Mouse (Mus musculus) hindbrain, embryonic 15.5 days (tissue): ENCODE results near the gene Pet117. TPM values are rescaled to one million over a fixed set of nuclear protein-coding genes. Genes with fewer than 3 reads are reported as not detected.
"Not testable (repeated sequence)": the region's sequence is repeated elsewhere in the genome, so short reads cannot be mapped to it uniquely, and the experiment has no call there.

Experiments
- ATAC-seq: fragments of 200-750 bp; cut with Nextera tagmentation; 2 replicates; pipeline ENCODE4 v1.8.0; 2017; ENCODE audit warnings: low read depth, moderate number of reproducible peaks, moderate TSS enrichment; ENCODE audit not compliant: low FRiP score
- H3K27ac ChIP-seq: fragments of 300-500 bp; sonication (generic); replicated peaks from 2 replicates; pipeline ENCODE4 v1.5.1; 2015; ENCODE audit warnings: mild to moderate bottlenecking, inconsistent platforms
- H3K27me3 ChIP-seq: fragments of 300-500 bp; sonication (generic); 2 replicates; pipeline ENCODE4 v1.6.1; 2015; ENCODE audit warnings: control low read depth, inconsistent platforms
- H3K36me3 ChIP-seq: fragments of 300-500 bp; sonication (generic); 2 replicates; pipeline ENCODE4 v1.6.1; 2015; ENCODE audit warnings: control low read depth, inconsistent platforms
- H3K4me1 ChIP-seq: fragments of 300-500 bp; sonication (generic); replicated peaks from 2 replicates; pipeline ENCODE4 v1.6.1; 2015; ENCODE audit warnings: control low read depth, inconsistent platforms
- H3K4me2 ChIP-seq: fragments of 300-500 bp; sonication (generic); 2 replicates; pipeline ENCODE4 v1.6.1; 2015; ENCODE audit warnings: moderate library complexity, mild to moderate bottlenecking, inconsistent platforms
- H3K4me3 ChIP-seq: fragments of 300-500 bp; sonication (generic); 2 replicates; pipeline ENCODE4 v1.5.1; 2015; ENCODE audit warnings: mild to moderate bottlenecking, inconsistent platforms
- H3K9ac ChIP-seq: fragments of 300-500 bp; sonication (generic); 2 replicates; pipeline ENCODE4 v1.6.1; 2015; ENCODE audit warnings: inconsistent platforms
- H3K9me3 ChIP-seq: fragments of 300-500 bp; sonication (generic); 2 replicates; pipeline ENCODE4 v1.6.1; 2016; ENCODE audit warnings: control low read depth, inconsistent platforms
- WGBS: fragments of 180-500 bp; shearing (Covaris S2); methylation state at CpG from one replicate; pipeline ENCODE4 v1.1.7; 2015; 5-methylcytosine and 5-hydroxymethylcytosine counted together
- polyA plus RNA-seq: library from polyadenylated mRNA; unstranded; fragments of >200 nt; fragmentation: Nextera tagmentation; extraction: Ambion mirVana; gene quantifications from 2 replicates; pipeline ENCODE4 v1.2.1, GENCODE M21; 2015

The Pet117 gene
- polyA plus RNA-seq, 1 experiment from 2014 or later: 1.5 TPM

- not testable (repeated sequence) for ATAC-seq
- peaks cover 24% of the 10 kb centered on the region for H3K27me3 ChIP-seq
- WGBS: 73% methylated on average over 6 of the region's 6 CpGs
Observed at GRCm38 (mm10) chr2:144338149-144338548, 30.6 kb upstream of the Pet117 start.

GRCm38 (mm10) chr2:144343158-144343557, 25.6 kb upstream of the Pet117 start:
- WGBS: 84% methylated on average over 4 of the region's 4 CpGs
- H3K4me3 ChIP-seq: no peak overlapping the region

More at GRCm38 (mm10) chr2:144338149-144338548, 30.6 kb upstream of the Pet117 start:
- not testable (repeated sequence) for H3K27ac ChIP-seq, H3K9me3 ChIP-seq, H3K4me2 ChIP-seq, H3K36me3 ChIP-seq, H3K4me1 ChIP-seq, H3K4me3 ChIP-seq, H3K9ac ChIP-seq

GRCm38 (mm10) chr2:144348525-144348924, 20.3 kb upstream of the Pet117 start:
- H3K9ac ChIP-seq: no peak overlapping the region
- no peak overlapping the region for H3K4me3 ChIP-seq
- ATAC-seq: no peak
- no peak overlapping the region for H3K27ac ChIP-seq
- H3K36me3 ChIP-seq: no peaks in the 10 kb centered on the region
- no peaks in the 10 kb centered on the region for H3K9me3 ChIP-seq
- no peaks in the 10 kb centered on the region for H3K4me1 ChIP-seq
- no peaks in the 10 kb centered on the region for H3K27me3 ChIP-seq
- no peak overlapping the region for H3K4me2 ChIP-seq
- 67% methylated on average over 3 of the region's 3 CpGs for WGBS

More at GRCm38 (mm10) chr2:144343158-144343557, 25.6 kb upstream of the Pet117 start:
- no peak overlapping the region for H3K4me2 ChIP-seq
- H3K9me3 ChIP-seq: no peaks in the 10 kb centered on the region
- no peaks in the 10 kb centered on the region for H3K27me3 ChIP-seq
- H3K9ac ChIP-seq: no peak overlapping the region
- no peak overlapping the region for H3K27ac ChIP-seq
- no peaks in the 10 kb centered on the region for H3K36me3 ChIP-seq
- no peaks in the 10 kb centered on the region for H3K4me1 ChIP-seq
- no peak for ATAC-seq

- H3K9me3 ChIP-seq: no peaks in the 10 kb centered on the region
- H3K27ac ChIP-seq: no peak overlapping the region
- H3K27me3 ChIP-seq: no peaks in the 10 kb centered on the region
- no peak overlapping the region for H3K4me3 ChIP-seq
- no peak for ATAC-seq
- H3K9ac ChIP-seq: no peak overlapping the region
- H3K36me3 ChIP-seq: no peaks in the 10 kb centered on the region
- 93% methylated on average over 11 of the region's 11 CpGs for WGBS
- no peak overlapping the region for H3K4me2 ChIP-seq
- H3K4me1 ChIP-seq: no peaks in the 10 kb centered on the region
Observed at GRCm38 (mm10) chr2:144352843-144353242, 16.0 kb upstream of the Pet117 start.

GRCm38 (mm10) chr2:144369020-144369421, 225 bp downstream of the Pet117 start:
- H3K27ac ChIP-seq: peak overlapping the region; percentile 98
- WGBS: 0% methylated on average over 21 of the region's 43 CpGs

GRCm38 (mm10) chr2:144369511-144369910, 715 bp downstream of the Pet117 start:
- Histone ChIP-seq H3K9ac (peak overlapping the region; percentile 94), H3K9me3 (no peaks in the 10 kb centered on the region), H3K36me3 (peaks cover 14% of the 10 kb centered on the region), H3K4me3 (peak overlapping the region; percentile 95), H3K27me3 (no peaks in the 10 kb centered on the region), H3K4me1 (peaks cover 19% of the 10 kb centered on the region), H3K4me2 (peak overlapping the region; percentile 82), H3K27ac (peak overlapping the region; percentile 98)
- no peak for ATAC-seq
- WGBS: 1% methylated on average over 12 of the region's 12 CpGs

More at GRCm38 (mm10) chr2:144369020-144369421, 225 bp downstream of the Pet117 start:
- Histone ChIP-seq H3K27me3 (no peaks in the 10 kb centered on the region), H3K9me3 (no peaks in the 10 kb centered on the region), H3K36me3 (peaks cover 9% of the 10 kb centered on the region), H3K9ac (peak overlapping the region; percentile 94), H3K4me3 (peak overlapping the region; percentile 95), H3K4me2 (peak overlapping the region; percentile 82), H3K4me1 (peaks cover 19% of the 10 kb centered on the region)
- ATAC-seq: peak; percentile 89

GRCm38 (mm10) chr2:144371566-144371965, 2.8 kb downstream of the Pet117 start:
- H3K27me3 ChIP-seq: no peaks in the 10 kb centered on the region
- H3K9ac ChIP-seq: no peak overlapping the region
- H3K4me2 ChIP-seq: no peak overlapping the region
- ATAC-seq: no peak
- no peak overlapping the region for H3K27ac ChIP-seq
- H3K4me3 ChIP-seq: no peak overlapping the region
- WGBS: 88% methylated on average over 4 of the region's 4 CpGs
- peaks cover 31% of the 10 kb centered on the region for H3K36me3 ChIP-seq
- no peaks in the 10 kb centered on the region for H3K9me3 ChIP-seq
- H3K4me1 ChIP-seq: peaks cover 19% of the 10 kb centered on the region

GRCm38 (mm10) chr2:144373063-144373462, 4.3 kb downstream of the Pet117 start:
- Histone ChIP-seq H3K4me3 (no peak overlapping the region), H3K4me2 (no peak overlapping the region), H3K27ac (no peak overlapping the region), H3K9me3 (no peaks in the 10 kb centered on the region), H3K4me1 (peaks cover 19% of the 10 kb centered on the region), H3K36me3 (peaks cover 45% of the 10 kb centered on the region), H3K9ac (no peak overlapping the region), H3K27me3 (no peaks in the 10 kb centered on the region)
- no peak for ATAC-seq
- WGBS: 95% methylated on average over 9 of the region's 9 CpGs

- H3K9me3 ChIP-seq: no peaks in the 10 kb centered on the region
- H3K4me1 ChIP-seq: peaks cover 10% of the 10 kb centered on the region
- H3K36me3 ChIP-seq: peaks cover 59% of the 10 kb centered on the region
- H3K27ac ChIP-seq: no peak overlapping the region
- no peak overlapping the region for H3K9ac ChIP-seq
- H3K27me3 ChIP-seq: no peaks in the 10 kb centered on the region
- H3K4me2 ChIP-seq: no peak overlapping the region
- no peak overlapping the region for H3K4me3 ChIP-seq
- WGBS: 94% methylated on average over 10 of the region's 10 CpGs
- ATAC-seq: no peak
Observed at GRCm38 (mm10) chr2:144375063-144375703, 6.4 kb downstream of the Pet117 start.

- no peak overlapping the region for H3K4me2 ChIP-seq
- no peaks in the 10 kb centered on the region for H3K4me1 ChIP-seq
- no peaks in the 10 kb centered on the region for H3K9me3 ChIP-seq
- H3K27me3 ChIP-seq: no peaks in the 10 kb centered on the region
- ATAC-seq: no peak
- H3K4me3 ChIP-seq: no peak overlapping the region
- peaks cover 65% of the 10 kb centered on the region for H3K36me3 ChIP-seq
- H3K9ac ChIP-seq: no peak overlapping the region
- 83% methylated on average over 3 of the region's 3 CpGs for WGBS
- H3K27ac ChIP-seq: no peak overlapping the region
Observed at GRCm38 (mm10) chr2:144381293-144381692, 12.5 kb downstream of the Pet117 start.

GRCm38 (mm10) chr2:144381741-144382140, 12.9 kb downstream of the Pet117 start:
- no peak overlapping the region for H3K4me2 ChIP-seq
- peaks cover 62% of the 10 kb centered on the region for H3K36me3 ChIP-seq
- H3K27me3 ChIP-seq: no peaks in the 10 kb centered on the region
- WGBS: 90% methylated on average over 4 of the region's 4 CpGs
- no peak overlapping the region for H3K4me3 ChIP-seq
- H3K27ac ChIP-seq: no peak overlapping the region
- H3K9ac ChIP-seq: no peak overlapping the region
- H3K4me1 ChIP-seq: no peaks in the 10 kb centered on the region
- ATAC-seq: no peak
- H3K9me3 ChIP-seq: no peaks in the 10 kb centered on the region

GRCm38 (mm10) chr2:144382624-144383138, 13.9 kb downstream of the Pet117 start:
- Histone ChIP-seq H3K36me3 (peaks cover 54% of the 10 kb centered on the region), H3K9ac (no peak overlapping the region), H3K27ac (no peak overlapping the region), H3K4me3 (no peak overlapping the region), H3K4me2 (no peak overlapping the region), H3K27me3 (no peaks in the 10 kb centered on the region), H3K4me1 (no peaks in the 10 kb centered on the region), H3K9me3 (no peaks in the 10 kb centered on the region)
- ATAC-seq: no peak
- 88% methylated on average over 7 of the region's 7 CpGs for WGBS
